In the genomic region with DNA sequence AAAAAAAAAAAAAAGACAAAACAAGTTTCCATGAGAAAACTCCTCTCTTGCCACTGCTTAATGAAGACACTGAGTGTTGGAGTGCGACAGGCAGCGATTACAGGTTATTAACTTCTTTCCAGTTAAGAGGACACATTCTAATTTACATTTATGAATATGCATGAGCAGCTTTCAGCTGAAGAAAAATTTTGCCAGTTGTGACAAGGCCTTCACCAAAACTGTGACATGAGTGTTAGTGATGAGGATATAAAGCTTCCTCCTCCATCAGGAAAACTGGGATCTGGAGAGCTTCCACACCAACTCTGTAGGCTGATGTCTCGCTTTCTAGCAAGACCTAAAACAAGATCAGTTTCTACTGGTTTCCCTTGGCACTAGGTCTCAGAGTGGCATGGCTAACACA, we compare ENCODE assay signal across 12 mouse cellular contexts.
"Had no signal": no experiment of that assay in that cellular context is flagged by ENCODE, and none has a peak within 500 bp of the region (broad histone marks: within the 10 kb centered on the region; RNA-seq: fewer than 3 reads in every experiment).

No protein-coding gene starts in this region.

- H3K27ac ChIP-seq: kidney, embryonic 15.5 days; limb, embryonic 13.5 days; liver, embryonic 15.5 days; midbrain, embryonic 13.5 days; neural tube, embryonic 12.5 days; stomach, embryonic 15.5 days had no signal

- H3K27me3 ChIP-seq: kidney, embryonic 15.5 days; limb, embryonic 13.5 days; liver, embryonic 15.5 days; midbrain, embryonic 13.5 days; neural tube, embryonic 12.5 days; stomach, embryonic 15.5 days had no signal

- H3K9ac ChIP-seq: kidney, embryonic 15.5 days; limb, embryonic 13.5 days; liver, embryonic 15.5 days; midbrain, embryonic 13.5 days; neural tube, embryonic 12.5 days; stomach, embryonic 15.5 days had no signal

- H3K4me3 ChIP-seq: kidney, embryonic 15.5 days; limb, embryonic 13.5 days; liver, embryonic 15.5 days; midbrain, embryonic 13.5 days; neural tube, embryonic 12.5 days; stomach, embryonic 15.5 days had no signal

- ATAC-seq: lung, postnatal 0 days; midbrain, embryonic 13.5 days had no signal

- H3K4me2 ChIP-seq: kidney, embryonic 15.5 days; limb, embryonic 13.5 days; liver, embryonic 15.5 days; midbrain, embryonic 13.5 days; neural tube, embryonic 12.5 days; stomach, embryonic 15.5 days had no signal

- DNase-seq: kidney, postnatal 14 days; left cerebral cortex, postnatal 4 days; lung, adult 2 months; lung, postnatal 36 days; thymus, postnatal 36 days had no signal

- H3K9me3 ChIP-seq: kidney, embryonic 15.5 days; limb, embryonic 13.5 days; liver, embryonic 15.5 days; midbrain, embryonic 13.5 days; neural tube, embryonic 12.5 days; stomach, embryonic 15.5 days had no signal

- H3K36me3 ChIP-seq: kidney, embryonic 15.5 days; limb, embryonic 13.5 days; liver, embryonic 15.5 days; midbrain, embryonic 13.5 days; neural tube, embryonic 12.5 days; stomach, embryonic 15.5 days had no signal

- H3K4me1 ChIP-seq: kidney, embryonic 15.5 days; limb, embryonic 13.5 days; liver, embryonic 15.5 days; midbrain, embryonic 13.5 days; neural tube, embryonic 12.5 days; stomach, embryonic 15.5 days had no signal
